Mouse (Mus musculus): Measurements from ENCODE around the gene Plet1. TPM values are rescaled to one million over a fixed set of nuclear protein-coding genes. Genes with fewer than 3 reads are reported as not detected.

Plet1 gene
- polyA plus RNA-seq, 1 experiment from 2014 or later: 1.6 TPM

DNA sequence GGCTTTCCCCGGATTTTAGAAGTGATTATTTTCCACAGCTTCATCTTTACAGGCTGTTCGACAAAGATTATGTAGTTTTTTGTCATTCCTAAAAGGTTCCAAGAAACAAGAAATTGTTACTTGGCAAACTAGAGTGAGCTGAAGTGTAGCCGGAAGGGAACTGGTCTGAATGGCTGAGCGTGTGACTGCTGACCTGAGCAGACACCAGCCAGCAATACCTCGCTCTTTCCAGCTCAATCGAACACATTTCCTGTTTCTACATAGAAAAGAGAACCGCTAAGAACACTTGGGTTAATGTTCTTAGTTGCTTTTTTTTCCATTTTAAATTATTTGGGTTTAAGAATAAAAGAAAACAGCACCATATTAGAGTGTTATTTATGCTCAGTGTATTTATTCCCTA lies 45.8 kb downstream of the Plet1 start:
- H3K9ac ChIP-seq: no peak overlapping the region
- H3K27me3 ChIP-seq: no peaks in the 10 kb centered on the region
- ATAC-seq (ENCODE audit: borderline replicate concordance, extremely low read depth, low FRiP score, low TSS enrichment): no peak
- 48% methylated on average over 7 of the region's 7 CpGs for WGBS
- no peak overlapping the region for H3K4me3 ChIP-seq
- H3K9me3 ChIP-seq: no peaks in the 10 kb centered on the region
- no peak overlapping the region for H3K27ac ChIP-seq
- H3K36me3 ChIP-seq: no peaks in the 10 kb centered on the region
- no peak overlapping the region for H3K4me2 ChIP-seq
- H3K4me1 ChIP-seq: no peaks in the 10 kb centered on the region

DNA sequence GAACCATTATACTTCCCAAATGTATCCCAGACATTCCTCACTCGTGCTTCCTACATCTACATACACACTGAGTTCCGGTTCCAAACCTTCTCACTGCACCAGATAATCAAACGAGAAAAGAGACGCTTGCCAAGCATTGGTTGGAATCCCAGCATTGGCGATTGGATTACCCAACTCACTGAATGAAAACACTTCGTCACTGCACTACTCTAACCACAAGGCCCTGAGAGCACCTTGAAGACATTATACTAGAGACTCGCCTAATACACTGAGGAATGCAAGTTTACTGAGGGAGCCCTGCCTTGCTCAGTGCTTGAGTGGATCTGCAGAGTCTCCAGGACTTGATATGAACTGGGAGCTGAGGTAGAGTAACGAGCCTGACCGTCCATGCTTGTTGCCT lies 48.1 kb downstream of the Plet1 start:
- no peak overlapping the region for H3K4me2 ChIP-seq
- no peak overlapping the region for H3K27ac ChIP-seq
- ATAC-seq (ENCODE audit: borderline replicate concordance, extremely low read depth, low FRiP score, low TSS enrichment): no peak
- no peaks in the 10 kb centered on the region for H3K36me3 ChIP-seq
- no peak overlapping the region for H3K9ac ChIP-seq
- no peaks in the 10 kb centered on the region for H3K9me3 ChIP-seq
- H3K27me3 ChIP-seq: no peaks in the 10 kb centered on the region
- 79% methylated on average over 9 of the region's 9 CpGs for WGBS
- no peak overlapping the region for H3K4me3 ChIP-seq
- H3K4me1 ChIP-seq: no peaks in the 10 kb centered on the region

DNA sequence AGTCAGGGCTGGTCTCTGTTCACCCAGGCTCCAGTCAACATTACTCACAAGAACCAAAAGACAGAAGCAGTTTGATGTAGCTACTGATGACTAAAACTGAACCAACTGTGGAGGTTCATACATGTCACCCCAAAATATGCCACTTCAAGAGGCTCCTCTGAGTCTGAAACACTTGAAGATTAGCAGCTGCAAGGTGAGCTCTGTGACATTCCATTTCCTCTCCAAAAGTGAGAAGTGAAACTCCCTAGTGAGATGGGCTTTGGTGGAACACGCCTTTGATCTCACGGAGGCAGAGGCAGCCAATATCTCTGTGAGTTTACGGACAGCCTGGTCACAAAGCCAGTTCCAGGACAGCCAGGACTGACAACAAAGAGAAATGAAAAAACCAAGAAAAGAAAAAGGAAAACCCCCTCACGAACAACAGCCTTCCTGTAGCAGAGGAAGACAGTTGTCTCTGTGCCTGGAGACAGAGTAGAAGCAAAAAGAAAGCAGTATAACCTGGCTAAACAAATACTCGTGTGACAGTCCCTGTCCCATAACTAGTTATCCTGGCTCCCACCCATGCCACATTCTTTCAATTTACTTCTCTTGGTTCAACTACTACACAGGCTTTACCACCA lies 53.6 kb downstream of the Plet1 start:
- Histone ChIP-seq H3K36me3 (no peaks in the 10 kb centered on the region), H3K4me2 (no peak overlapping the region), H3K9ac (no peak overlapping the region), H3K9me3 (no peaks in the 10 kb centered on the region), H3K27ac (no peak overlapping the region), H3K4me1 (no peaks in the 10 kb centered on the region), H3K27me3 (no peaks in the 10 kb centered on the region), H3K4me3 (no peak overlapping the region)
- no peak for ATAC-seq (ENCODE audit: borderline replicate concordance, extremely low read depth, low FRiP score, low TSS enrichment)
- 12% methylated on average over 5 of the region's 5 CpGs for WGBS

DNA sequence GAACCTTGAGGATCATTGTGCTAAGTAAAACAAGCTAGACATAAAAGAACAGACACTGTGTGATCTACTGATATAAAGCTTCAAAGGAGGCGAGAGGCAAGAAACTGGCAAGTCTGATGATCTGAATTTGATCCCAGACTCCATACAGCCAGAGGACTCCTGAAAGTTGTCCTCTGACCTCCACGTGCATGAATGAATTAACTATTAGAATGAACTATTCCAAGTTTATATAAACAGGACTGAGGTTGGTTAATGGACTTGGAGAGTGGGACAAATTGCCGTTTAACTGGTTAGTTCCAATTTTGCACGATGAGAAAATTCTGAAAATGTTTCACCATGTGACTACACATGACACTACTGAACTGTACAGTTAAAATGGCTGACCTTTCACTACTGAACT lies 54.6 kb downstream of the Plet1 start:
- H3K9me3 ChIP-seq: no peaks in the 10 kb centered on the region
- no peak for ATAC-seq (ENCODE audit: borderline replicate concordance, extremely low read depth, low FRiP score, low TSS enrichment)
- H3K27me3 ChIP-seq: no peaks in the 10 kb centered on the region
- H3K9ac ChIP-seq: no peak overlapping the region
- no peak overlapping the region for H3K4me3 ChIP-seq
- H3K4me1 ChIP-seq: no peaks in the 10 kb centered on the region
- no peak overlapping the region for H3K27ac ChIP-seq
- 46% methylated on average over 4 of the region's 4 CpGs for WGBS
- no peak overlapping the region for H3K4me2 ChIP-seq
- H3K36me3 ChIP-seq: no peaks in the 10 kb centered on the region

DNA sequence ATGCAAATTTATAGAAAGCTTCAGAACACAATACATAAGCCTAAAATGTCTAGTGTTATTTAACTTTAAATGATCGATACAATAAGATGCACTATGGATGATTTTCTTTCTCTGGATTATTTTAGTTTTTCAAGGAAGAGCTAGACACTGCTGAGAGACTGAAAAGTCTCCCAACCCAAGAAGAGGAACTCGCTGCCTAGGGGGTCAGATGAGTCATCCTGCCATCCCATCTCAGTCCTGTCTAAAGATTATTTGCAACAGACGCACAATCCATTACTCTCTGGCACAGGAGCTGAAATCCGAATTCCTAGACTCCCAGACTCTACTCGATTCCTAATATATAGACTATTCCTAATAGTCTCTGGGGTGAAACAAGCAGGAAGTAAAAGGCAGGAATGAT lies 57.9 kb downstream of the Plet1 start:
- no peak for ATAC-seq (ENCODE audit: borderline replicate concordance, extremely low read depth, low FRiP score, low TSS enrichment)
- no peaks in the 10 kb centered on the region for H3K4me1 ChIP-seq
- no peak overlapping the region for H3K9ac ChIP-seq
- H3K27me3 ChIP-seq: no peaks in the 10 kb centered on the region
- H3K4me2 ChIP-seq: no peak overlapping the region
- no peaks in the 10 kb centered on the region for H3K36me3 ChIP-seq
- H3K9me3 ChIP-seq: no peaks in the 10 kb centered on the region
- 59% methylated on average over 5 of the region's 5 CpGs for WGBS
- H3K27ac ChIP-seq: no peak overlapping the region
- H3K4me3 ChIP-seq: no peak overlapping the region

DNA sequence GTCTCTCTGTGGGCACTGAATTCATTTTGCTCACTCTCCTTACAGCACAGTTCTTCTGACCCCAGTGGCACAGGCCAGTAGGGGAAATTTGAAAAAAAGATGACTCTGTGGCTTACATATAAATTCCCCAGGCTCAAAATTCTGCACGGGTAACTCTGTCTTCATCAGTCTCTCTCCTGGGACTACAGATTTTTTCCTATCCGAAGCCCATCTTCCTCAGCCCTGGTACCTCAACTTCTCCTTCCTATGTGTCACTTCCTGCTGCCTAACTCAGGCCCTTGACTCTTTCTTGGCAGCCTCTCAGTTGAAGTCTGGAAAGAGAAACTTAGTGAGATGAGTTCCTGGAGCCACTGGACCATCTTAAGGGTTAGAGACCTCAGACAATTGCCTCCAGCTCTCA lies 59.2 kb downstream of the Plet1 start:
- Histone ChIP-seq H3K9me3 (no peaks in the 10 kb centered on the region), H3K27me3 (no peaks in the 10 kb centered on the region), H3K4me3 (no peak overlapping the region), H3K4me2 (no peak overlapping the region), H3K9ac (no peak overlapping the region), H3K36me3 (no peaks in the 10 kb centered on the region), H3K4me1 (no peaks in the 10 kb centered on the region), H3K27ac (no peak overlapping the region)
- ATAC-seq (ENCODE audit: borderline replicate concordance, extremely low read depth, low FRiP score, low TSS enrichment): no peak
- WGBS: 68% methylated on average over 2 of the region's 2 CpGs

DNA sequence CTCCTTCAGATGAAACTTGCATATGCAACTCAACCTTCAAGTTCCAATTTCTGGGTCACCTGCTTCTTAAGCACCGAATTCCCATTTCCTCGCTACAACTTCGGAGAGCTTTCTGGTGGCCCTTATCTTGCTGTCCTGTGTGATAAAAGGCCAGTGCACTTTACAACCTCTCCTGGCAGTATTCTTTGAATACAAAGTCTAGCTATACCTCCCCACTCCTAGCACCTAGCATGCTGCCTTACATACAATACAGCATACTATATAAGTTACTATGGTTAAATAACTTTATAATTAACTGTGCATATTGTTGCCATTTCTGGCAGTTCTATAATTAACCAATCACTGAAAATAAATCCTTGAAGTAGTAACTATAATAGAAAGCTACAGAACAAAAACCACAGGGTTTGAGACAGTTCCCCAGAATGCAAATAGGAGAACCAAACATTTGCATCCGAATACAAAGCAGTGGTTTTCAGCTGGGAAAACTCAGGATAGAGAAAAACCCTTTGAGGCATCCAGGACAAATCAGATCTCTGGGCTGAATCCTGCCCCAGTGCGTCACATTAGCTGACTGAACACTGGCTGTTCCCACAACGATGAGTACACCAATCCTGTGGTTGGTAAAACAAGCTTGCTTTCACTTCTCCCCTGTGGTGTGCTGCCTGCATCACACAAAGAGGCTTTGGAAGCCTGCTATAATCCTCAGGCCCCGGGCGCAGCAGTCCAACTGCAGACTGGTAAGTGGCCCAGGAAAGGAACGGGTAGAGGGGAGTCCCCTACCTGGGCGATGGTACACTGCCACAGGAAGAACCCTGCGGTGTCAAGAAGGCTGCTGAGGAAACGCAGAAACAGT lies 60.1 kb downstream of the Plet1 start, which contains the start of gene Il18:
TSS of gene Il18 (plus strand) at position 587 of the 853 bp plus-strand sequence.
- WGBS: 34% methylated on average over 12 of the region's 12 CpGs
- Histone ChIP-seq H3K36me3 (no peaks in the 10 kb centered on the region), H3K4me1 (no peaks in the 10 kb centered on the region), H3K4me2 (0 out of 2 replicates have a peak within 1 kb of the TSS, but pooled peaks have one; percentile 8), H3K9ac (no peak within 1 kb of the TSS), H3K27me3 (no peaks in the 10 kb centered on the region), H3K9me3 (no peaks in the 10 kb centered on the region), H3K4me3 (no peak within 1 kb of the TSS), H3K27ac (no peak within 1 kb of the TSS)
- ATAC-seq (ENCODE audit: borderline replicate concordance, extremely low read depth, low FRiP score, low TSS enrichment): no peak

DNA sequence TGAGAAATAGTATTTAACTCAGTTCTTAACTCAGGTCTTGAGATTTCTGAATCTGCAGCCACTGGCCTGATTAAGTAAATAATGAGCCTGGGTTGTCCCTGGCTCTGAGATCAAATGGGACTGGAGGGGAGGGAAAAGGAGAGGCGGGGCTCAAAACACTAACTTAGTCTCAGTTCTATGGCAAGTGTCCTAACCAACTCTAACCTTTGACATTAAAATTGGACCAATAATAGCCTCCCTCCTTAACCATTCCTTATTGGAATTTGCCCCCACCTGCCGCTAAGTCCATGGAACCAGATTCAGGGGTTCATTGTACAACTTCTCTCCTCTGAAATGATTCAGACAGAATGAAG lies 60.7 kb downstream of the Plet1 start, which contains the start of gene Bco2:
TSS of gene Bco2 (minus strand) at position 88 of the 353 bp plus-strand sequence.
- 30% methylated on average over 2 of the region's 2 CpGs for WGBS
- no peaks in the 10 kb centered on the region for H3K4me1 ChIP-seq
- no peak within 1 kb of the TSS for H3K9ac ChIP-seq
- no peaks in the 10 kb centered on the region for H3K36me3 ChIP-seq
- H3K4me2 ChIP-seq: 0 out of 2 replicates have a peak within 1 kb of the TSS, but pooled peaks have one; percentile 8
- no peaks in the 10 kb centered on the region for H3K9me3 ChIP-seq
- H3K27ac ChIP-seq: no peak within 1 kb of the TSS
- no peak for ATAC-seq (ENCODE audit: borderline replicate concordance, extremely low read depth, low FRiP score, low TSS enrichment)
- no peaks in the 10 kb centered on the region for H3K27me3 ChIP-seq
- no peak within 1 kb of the TSS for H3K4me3 ChIP-seq

Other genes starting within 250 kb of the Plet1 start
- gene Rpl10-ps3, start 149.6 kb upstream of the Plet1 start, polyA plus RNA-seq (2015; fragmentation: Nextera tagmentation; extraction: Ambion mirVana): 258 and 323 TPM in 2 replicates
- gene Pts, start 34.2 kb downstream of the Plet1 start, polyA plus RNA-seq (2015; fragmentation: Nextera tagmentation; extraction: Ambion mirVana): 70.4 and 71.2 TPM in 2 replicates
- gene Il18, start 60.3 kb downstream of the Plet1 start, polyA plus RNA-seq (2015; fragmentation: Nextera tagmentation; extraction: Ambion mirVana): 5.6 and 6.5 TPM in 2 replicates
- gene Bco2, start 60.7 kb downstream of the Plet1 start, polyA plus RNA-seq (2015; fragmentation: Nextera tagmentation; extraction: Ambion mirVana): 0.13 and 0.20 TPM in 2 replicates
- gene Tex12, start 66.8 kb downstream of the Plet1 start, polyA plus RNA-seq (2015; fragmentation: Nextera tagmentation; extraction: Ambion mirVana): not detected in 2 replicates
- gene Sdhd, start 109.3 kb downstream of the Plet1 start, polyA plus RNA-seq (2015; fragmentation: Nextera tagmentation; extraction: Ambion mirVana): 305 and 310 TPM in 2 replicates
- gene Timm8b, start 109.4 kb downstream of the Plet1 start, polyA plus RNA-seq (2015; fragmentation: Nextera tagmentation; extraction: Ambion mirVana): 176 and 188 TPM in 2 replicates
- gene Pih1d2, start 122.8 kb downstream of the Plet1 start, polyA plus RNA-seq (2015; fragmentation: Nextera tagmentation; extraction: Ambion mirVana): 5.5 and 7.1 TPM in 2 replicates
- gene Nkapd1, start 122.9 kb downstream of the Plet1 start, polyA plus RNA-seq (2015; fragmentation: Nextera tagmentation; extraction: Ambion mirVana): 19.1 and 21.6 TPM in 2 replicates
- gene Dlat, start 165.3 kb downstream of the Plet1 start, polyA plus RNA-seq (2015; fragmentation: Nextera tagmentation; extraction: Ambion mirVana): 42.4 and 42.5 TPM in 2 replicates
- gene Dixdc1, start 245.0 kb downstream of the Plet1 start, polyA plus RNA-seq (2015; fragmentation: Nextera tagmentation; extraction: Ambion mirVana): 7.4 and 7.8 TPM in 2 replicates